Mouse (Mus musculus) heart, embryonic 11.5 days (tissue): ENCODE measurements around the gene Shf. TPM values are rescaled to one million over a fixed set of nuclear protein-coding genes. Genes with fewer than 3 reads are reported as not detected.

Source experiments
- ATAC-seq: fragments of 200-750 bp; cut with Nextera tagmentation; replicated peaks from 2 replicates; pipeline ENCODE4 v1.8.0; 2017; ENCODE audit warnings: moderate library complexity; ENCODE audit not compliant: insufficient number of reproducible peaks, low FRiP score, low TSS enrichment
- H3K27ac ChIP-seq: fragments of 300-500 bp; sonication (generic); 2 replicates; pipeline ENCODE4 v1.5.1; 2014; ENCODE audit warnings: mild to moderate bottlenecking, low read depth, low read length
- H3K27me3 ChIP-seq: fragments of 300-500 bp; sonication (generic); 2 replicates; pipeline ENCODE4 v1.6.1; 2014; ENCODE audit warnings: mild to moderate bottlenecking, low read length, mixed read lengths; ENCODE audit not compliant: control insufficient read depth, insufficient read depth
- H3K36me3 ChIP-seq: fragments of 300-500 bp; sonication (generic); 2 replicates; pipeline ENCODE4 v1.6.1; 2014; ENCODE audit warnings: mild to moderate bottlenecking, low read length, moderate library complexity, mixed read lengths; ENCODE audit not compliant: control insufficient read depth, insufficient read depth
- H3K4me1 ChIP-seq: fragments of 300-500 bp; sonication (generic); 2 replicates; pipeline ENCODE4 v1.6.1; 2014; ENCODE audit warnings: low read length; ENCODE audit not compliant: control insufficient read depth, insufficient read depth
- H3K4me2 ChIP-seq: fragments of 300-500 bp; sonication (generic); 2 replicates; pipeline ENCODE4 v1.6.1; 2014; ENCODE audit warnings: mild to moderate bottlenecking, moderate library complexity
- H3K4me3 ChIP-seq: fragments of 300-500 bp; sonication (generic); 2 replicates; pipeline ENCODE4 v1.5.1; 2014; ENCODE audit warnings: low read depth, low read length
- H3K9ac ChIP-seq: fragments of 300-500 bp; sonication (generic); 2 replicates; pipeline ENCODE4 v1.6.1; 2014; ENCODE audit warnings: mild to moderate bottlenecking, low read depth, low read length, moderate library complexity
- H3K9me3 ChIP-seq: fragments of 300-500 bp; sonication (generic); replicated peaks from 2 replicates; pipeline ENCODE4 v1.6.1; 2016; ENCODE audit warnings: low read length; ENCODE audit not compliant: control insufficient read depth
- WGBS: fragments of 180-500 bp; shearing (Covaris S2); extraction: QIAGEN DNeasy Blood & Tissue Kit; methylation state at CpG from one replicate; pipeline ENCODE4 v1.1.7; 2014; ENCODE audit not compliant: insufficient replicate concordance; 5-methylcytosine and 5-hydroxymethylcytosine counted together
- polyA plus RNA-seq: library from polyadenylated mRNA; unstranded; fragments of >200 nt; fragmentation: Nextera tagmentation; extraction: Ambion mirVana; gene quantifications from 2 replicates; pipeline ENCODE4 v1.2.1, GENCODE M21; 2014

Gene Shf
- polyA plus RNA-seq, 1 experiment from 2014 or later, result 3.8 TPM

- 49% methylated on average over 4 of the region's 4 CpGs for WGBS
- H3K27me3 ChIP-seq, result peaks cover 82% of the 10 kb centered on the region
These were observed 62.8 kb downstream of the Shf start for GRCm38 (mm10) chr2:122306184-122306583.

GRCm38 (mm10) chr2:122305097-122305892 is 63.7 kb downstream of the Shf start:
- Histone ChIP-seq H3K4me2 (no peak overlapping the region), H3K36me3 (no peaks in the 10 kb centered on the region), H3K27ac (no peak overlapping the region), H3K4me1 (peaks cover 8% of the 10 kb centered on the region; the same call in 1 of the 2 replicates), H3K9ac (no peak overlapping the region), H3K4me3 (no peak overlapping the region), H3K9me3 (no peaks in the 10 kb centered on the region), H3K27me3 (peaks cover 83% of the 10 kb centered on the region)
- ATAC-seq, result no peak
- WGBS, result 79% methylated on average over 16 of the region's 16 CpGs

More at GRCm38 (mm10) chr2:122306184-122306583, 62.8 kb downstream of the Shf start:
- no peak overlapping the region for H3K27ac ChIP-seq
- H3K4me2 ChIP-seq, result no peak overlapping the region
- no peak overlapping the region for H3K4me3 ChIP-seq
- H3K9me3 ChIP-seq, result no peaks in the 10 kb centered on the region
- no peaks in the 10 kb centered on the region for H3K36me3 ChIP-seq
- H3K4me1 ChIP-seq, result peaks cover 6% of the 10 kb centered on the region; the same call in 1 of the 2 replicates
- ATAC-seq, result no peak
- H3K9ac ChIP-seq, result no peak overlapping the region

GRCm38 (mm10) chr2:122304544-122304943 is 64.4 kb downstream of the Shf start:
- H3K27ac ChIP-seq, result no peak overlapping the region
- WGBS, result 85% methylated on average over 6 of the region's 6 CpGs

GRCm38 (mm10) chr2:122302574-122303241 is 66.3 kb downstream of the Shf start:
- H3K9me3 ChIP-seq, result no peaks in the 10 kb centered on the region
- 13% methylated on average over 9 of the region's 9 CpGs for WGBS
- no peak overlapping the region for H3K9ac ChIP-seq
- peaks cover 12% of the 10 kb centered on the region; the same call in 1 of the 2 replicates for H3K4me1 ChIP-seq
- ATAC-seq, result no peak
- H3K36me3 ChIP-seq, result no peaks in the 10 kb centered on the region
- no peak overlapping the region for H3K4me3 ChIP-seq
- no peak overlapping the region for H3K27ac ChIP-seq
- H3K4me2 ChIP-seq, result no peak overlapping the region
- peaks cover 92% of the 10 kb centered on the region for H3K27me3 ChIP-seq

More at GRCm38 (mm10) chr2:122304544-122304943, 64.4 kb downstream of the Shf start:
- Histone ChIP-seq H3K4me1 (peaks cover 8% of the 10 kb centered on the region; the same call in 1 of the 2 replicates), H3K9me3 (no peaks in the 10 kb centered on the region), H3K9ac (no peak overlapping the region), H3K4me2 (no peak overlapping the region), H3K4me3 (no peak overlapping the region), H3K36me3 (no peaks in the 10 kb centered on the region), H3K27me3 (peaks cover 89% of the 10 kb centered on the region)
- no peak for ATAC-seq

- H3K4me1 ChIP-seq, result peaks cover 18% of the 10 kb centered on the region
- peak overlapping the region; percentile 74 for H3K4me2 ChIP-seq
- no peak overlapping the region for H3K27ac ChIP-seq
- peak overlapping the region; percentile 36 for H3K4me3 ChIP-seq
- peaks cover 93% of the 10 kb centered on the region for H3K27me3 ChIP-seq
- 12% methylated on average over 23 of the region's 23 CpGs for WGBS
- ATAC-seq, result no peak
- no peaks in the 10 kb centered on the region for H3K36me3 ChIP-seq
- H3K9ac ChIP-seq, result no peak overlapping the region
- no peaks in the 10 kb centered on the region for H3K9me3 ChIP-seq
These were observed 66.9 kb downstream of the Shf start for GRCm38 (mm10) chr2:122301921-122302573.

GRCm38 (mm10) chr2:122301081-122301920 is 67.7 kb downstream of the Shf start:
- H3K27ac ChIP-seq, result no peak overlapping the region
- peak overlapping the region; percentile 36 for H3K4me3 ChIP-seq
- peaks cover 90% of the 10 kb centered on the region for H3K27me3 ChIP-seq
- H3K36me3 ChIP-seq, result no peaks in the 10 kb centered on the region
- H3K4me2 ChIP-seq, result peak overlapping the region; percentile 74
- 0 out of 2 replicates have a peak, but pooled peaks have one; percentile 5 for ATAC-seq
- H3K9me3 ChIP-seq, result no peaks in the 10 kb centered on the region
- peaks cover 18% of the 10 kb centered on the region for H3K4me1 ChIP-seq
- H3K9ac ChIP-seq, result no peak overlapping the region
- 2% methylated on average over 48 of the region's 48 CpGs for WGBS

- Histone ChIP-seq H3K9me3 (no peaks in the 10 kb centered on the region), H3K36me3 (no peaks in the 10 kb centered on the region), H3K4me3 (peak overlapping the region; percentile 36), H3K27ac (no peak overlapping the region), H3K9ac (no peak overlapping the region), H3K4me1 (peaks cover 18% of the 10 kb centered on the region), H3K4me2 (peak overlapping the region; percentile 74; the same call in 1 of the 2 replicates), H3K27me3 (peaks cover 92% of the 10 kb centered on the region)
- ATAC-seq, result no peak
- 6% methylated on average over 14 of the region's 14 CpGs for WGBS
These were observed 68.3 kb downstream of the Shf start for GRCm38 (mm10) chr2:122300656-122301020.
